Mouse (Mus musculus): ENCODE measurements around the gene Lyve1.
A peak's percentile ranks its signal among the peaks of the same experiment; 100 is the strongest.

- TF ChIP-seq MYOD1 (IDR thresholded peaks at IDR 0.05; ENCODE audit: control insufficient read depth, insufficient read length, low read depth) (no peak), CTCF (IDR thresholded peaks at IDR 0.05; ENCODE audit: control insufficient read depth, insufficient read depth, insufficient read length) (no peak), MAX (IDR thresholded peaks at IDR 0.05) (no peak), CEBPB (IDR thresholded peaks at IDR 0.05; ENCODE audit: low read depth) (peak; percentile 11), USF1 (IDR thresholded peaks at IDR 0.05; ENCODE audit: low read depth) (no peak), MYOG (IDR thresholded peaks at IDR 0.05; ENCODE audit: control insufficient read depth, extremely low read depth, insufficient read length) (no peak)
Observed at GRCm38 (mm10) chr7:110833024-110833423, 30.0 kb downstream of the Lyve1 start.
